Mouse (Mus musculus): ENCODE data around the gene Prrc2b. TPM values are rescaled to one million over a fixed set of nuclear protein-coding genes. Genes with fewer than 3 reads are reported as not detected.

Prrc2b gene
- polyA plus RNA-seq, 1 experiment from 2014 or later = 73.1 TPM

DNA sequence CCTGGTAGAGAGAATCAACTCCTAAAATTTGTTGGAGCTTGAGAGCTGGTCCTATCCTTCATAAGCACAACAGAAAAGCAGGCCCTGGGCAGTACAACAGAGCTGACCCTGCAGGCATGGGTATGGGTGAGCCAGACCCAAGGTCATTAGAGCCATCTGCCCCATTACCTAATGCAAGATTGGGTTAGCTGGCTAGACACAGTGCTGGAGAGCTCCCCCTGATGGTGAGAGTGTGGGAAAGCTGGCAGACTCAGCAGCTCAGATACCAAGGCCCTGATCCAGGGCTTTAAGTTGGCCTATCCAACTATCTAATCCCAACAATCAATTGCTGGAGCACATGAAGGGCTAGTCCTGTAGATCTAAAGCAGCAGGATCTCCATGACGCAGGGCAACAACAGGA is 131.8 kb downstream of the Prrc2b start:
- 92% methylated on average over 1 of the region's 1 CpGs for WGBS
- no peak overlapping the region for H3K27ac ChIP-seq (ENCODE audit: low read depth, low read length)
- H3K4me2 ChIP-seq (replicated peaks; ENCODE audit: low read depth, low read length) = no peak overlapping the region
- no peak overlapping the region for H3K9ac ChIP-seq (ENCODE audit: low read depth, low read length)
- H3K27me3 ChIP-seq (ENCODE audit: control insufficient read depth, insufficient read depth, low read length) = no peaks in the 10 kb centered on the region
- peaks cover 8% of the 10 kb centered on the region; the same call in 1 of the 2 replicates for H3K4me1 ChIP-seq (ENCODE audit: control insufficient read depth, insufficient read depth, low read length)
- no peaks in the 10 kb centered on the region for H3K9me3 ChIP-seq (ENCODE audit: control insufficient read depth, low read length)
- H3K36me3 ChIP-seq (ENCODE audit: control insufficient read depth, insufficient read depth, low read length) = peaks cover 70% of the 10 kb centered on the region
- H3K4me3 ChIP-seq (ENCODE audit: low read length) = no peak overlapping the region
- ATAC-seq (ENCODE audit: low FRiP score, low TSS enrichment) = no peak

DNA sequence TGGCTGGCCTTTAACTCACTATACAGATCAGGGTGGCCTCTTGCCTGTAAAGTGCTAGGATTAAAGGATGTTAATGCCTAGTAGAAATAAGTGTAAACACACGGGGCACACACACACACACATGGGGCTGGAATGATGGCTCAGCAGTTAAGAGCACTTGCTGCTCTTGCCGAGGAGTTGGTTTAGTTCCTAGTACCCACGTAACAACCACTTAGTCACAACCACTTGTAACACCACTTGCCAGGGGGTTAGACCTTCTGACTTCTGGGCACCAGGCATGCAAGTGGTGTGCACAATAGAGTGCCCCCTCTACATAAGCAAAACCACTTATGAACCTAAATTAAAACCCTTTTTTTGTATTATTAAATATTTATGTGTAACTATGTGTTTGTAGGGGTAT is 133.1 kb downstream of the Prrc2b start:
- H3K36me3 ChIP-seq (ENCODE audit: control insufficient read depth, insufficient read depth, low read length) = peaks cover 57% of the 10 kb centered on the region
- no peak overlapping the region for H3K4me3 ChIP-seq (ENCODE audit: low read length)
- H3K9me3 ChIP-seq (ENCODE audit: control insufficient read depth, low read length) = no peaks in the 10 kb centered on the region
- H3K4me1 ChIP-seq (ENCODE audit: control insufficient read depth, insufficient read depth, low read length) = peaks cover 11% of the 10 kb centered on the region
- no peak for ATAC-seq (ENCODE audit: low FRiP score, low TSS enrichment)
- H3K9ac ChIP-seq (ENCODE audit: low read depth, low read length) = no peak overlapping the region
- H3K27ac ChIP-seq (ENCODE audit: low read depth, low read length) = no peak overlapping the region
- WGBS = 96% methylated on average over 3 of the region's 3 CpGs
- no peak overlapping the region for H3K4me2 ChIP-seq (replicated peaks; ENCODE audit: low read depth, low read length)
- no peaks in the 10 kb centered on the region for H3K27me3 ChIP-seq (ENCODE audit: control insufficient read depth, insufficient read depth, low read length)

Small RNA genes within 50 kb of the gene (microRNA-seq; reads per million reads assigned to microRNA genes)
- not detected for gene Gm27805

Other genes starting within 250 kb of the Prrc2b start
- 55.8 and 72.1 TPM in 2 replicates for gene Aif1l, start 200.9 kb upstream of the Prrc2b start, polyA plus RNA-seq (2014; fragmentation: Nextera tagmentation; extraction: Ambion mirVana)
- gene Nup214, start 176.6 kb upstream of the Prrc2b start, polyA plus RNA-seq (2014; fragmentation: Nextera tagmentation; extraction: Ambion mirVana) = 79.4 and 97.4 TPM in 2 replicates
- gene Fam78a, start 66.2 kb upstream of the Prrc2b start, polyA plus RNA-seq (2014; fragmentation: Nextera tagmentation; extraction: Ambion mirVana) = 1.2 and 1.7 TPM in 2 replicates
- gene Plpp7, start 55.6 kb upstream of the Prrc2b start, polyA plus RNA-seq (2014; fragmentation: Nextera tagmentation; extraction: Ambion mirVana) = 4.0 and 5.5 TPM in 2 replicates
- 22.3 and 24.4 TPM in 2 replicates for gene Pomt1, start 85.5 kb downstream of the Prrc2b start, polyA plus RNA-seq (2014; fragmentation: Nextera tagmentation; extraction: Ambion mirVana)
- 64.1 and 64.3 TPM in 2 replicates for gene Uck1, start 109.1 kb downstream of the Prrc2b start, polyA plus RNA-seq (2014; fragmentation: Nextera tagmentation; extraction: Ambion mirVana)
- 12.4 and 21.3 TPM in 2 replicates for gene Golga2, start 136.3 kb downstream of the Prrc2b start, polyA plus RNA-seq (2014; fragmentation: Nextera tagmentation; extraction: Ambion mirVana)
- 142 and 529 TPM in 2 replicates for gene Swi5, start 137.0 kb downstream of the Prrc2b start, polyA plus RNA-seq (2014; fragmentation: Nextera tagmentation; extraction: Ambion mirVana)
- gene Ciz1, start 201.2 kb downstream of the Prrc2b start, polyA plus RNA-seq (2014; fragmentation: Nextera tagmentation; extraction: Ambion mirVana) = 36.2 and 50.3 TPM in 2 replicates
- gene Dnm1, start 202.3 kb downstream of the Prrc2b start, polyA plus RNA-seq (2014; fragmentation: Nextera tagmentation; extraction: Ambion mirVana) = 8.4 and 11.5 TPM in 2 replicates
- 50.1 and 52.0 TPM in 2 replicates for gene 1110008P14Rik, start 230.9 kb downstream of the Prrc2b start, polyA plus RNA-seq (2014; fragmentation: Nextera tagmentation; extraction: Ambion mirVana)
- 1.6 and 1.7 TPM in 2 replicates for gene Lcn2, start 237.2 kb downstream of the Prrc2b start, polyA plus RNA-seq (2014; fragmentation: Nextera tagmentation; extraction: Ambion mirVana)
- gene Ptges2, start 244.8 kb downstream of the Prrc2b start, polyA plus RNA-seq (2014; fragmentation: Nextera tagmentation; extraction: Ambion mirVana) = 32.2 and 36.4 TPM in 2 replicates

All from kidney, embryonic 14.5 days (tissue).